Mouse (Mus musculus) forebrain, embryonic 14.5 days (tissue): ENCODE data around the gene Abhd14b. TPM values are rescaled to one million over a fixed set of nuclear protein-coding genes. Genes with fewer than 3 reads are reported as not detected.
A peak's percentile ranks its signal among the peaks of the same experiment; 100 is the strongest.

Source experiments
- ATAC-seq: fragments of 200-750 bp; cut with Nextera tagmentation; 2 replicates; pipeline ENCODE4 v1.8.0; 2017; ENCODE audit warnings: mild to moderate bottlenecking, moderate library complexity
- DNase-seq: peaks from one replicate; pipeline ENCODE4 v3.0.0-alpha.2; 2015; ENCODE audit warnings: low spot score
- H3K27ac ChIP-seq: fragments of 300-500 bp; sonication (generic); 2 replicates; pipeline ENCODE4 v1.5.1; 2014; ENCODE audit warnings: low read depth, mild to moderate bottlenecking, control low read depth, low read length, moderate library complexity
- H3K27me3 ChIP-seq: fragments of 300-500 bp; sonication (generic); replicated peaks from 2 replicates; pipeline ENCODE4 v1.6.1; 2014; ENCODE audit warnings: low read length, control low read depth, mixed read lengths; ENCODE audit not compliant: control insufficient read depth, insufficient read depth
- H3K36me3 ChIP-seq: fragments of 300-500 bp; sonication (generic); 2 replicates; pipeline ENCODE4 v1.6.1; 2014; ENCODE audit warnings: low read length, control low read depth; ENCODE audit not compliant: control insufficient read depth, insufficient read depth
- H3K4me1 ChIP-seq: fragments of 300-500 bp; sonication (generic); 2 replicates; pipeline ENCODE4 v1.6.1; 2014; ENCODE audit warnings: antibody characterized with exemption, low read length, control low read depth; ENCODE audit not compliant: control insufficient read depth, insufficient read depth
- H3K4me2 ChIP-seq: fragments of 300-500 bp; sonication (generic); 2 replicates; pipeline ENCODE4 v1.6.1; 2014; ENCODE audit warnings: mild to moderate bottlenecking, control low read depth, low read length
- H3K4me3 ChIP-seq: fragments of 300-500 bp; sonication (generic); 2 replicates; pipeline ENCODE4 v1.5.1; 2014; ENCODE audit warnings: low read depth, low read length, control low read depth
- H3K9ac ChIP-seq: fragments of 300-500 bp; sonication (generic); 2 replicates; pipeline ENCODE4 v1.6.1; 2014; ENCODE audit warnings: mild to moderate bottlenecking, low read length, control low read depth, moderate library complexity
- H3K9me3 ChIP-seq: fragments of 300-500 bp; sonication (generic); replicated peaks from 2 replicates; pipeline ENCODE4 v1.6.1; 2016; ENCODE audit warnings: low read length, control low read depth, mixed read lengths; ENCODE audit not compliant: control insufficient read depth
- WGBS: fragments of 180-500 bp; shearing (Covaris S2); extraction: QIAGEN DNeasy Blood & Tissue Kit; methylation state at CpG from one replicate; pipeline ENCODE4 v1.1.7; 2014; 5-methylcytosine and 5-hydroxymethylcytosine counted together
- polyA plus RNA-seq: library from polyadenylated mRNA; unstranded; fragments of >200 nt; fragmentation: Nextera tagmentation; extraction: Ambion mirVana; gene quantifications from 2 replicates; pipeline ENCODE4 v1.2.1, GENCODE M21; 2014

The Abhd14b gene
- polyA plus RNA-seq, 1 experiment from 2014 or later, result 5.5 TPM

- no peaks in the 10 kb centered on the region for H3K9me3 ChIP-seq
- 82% methylated on average over 18 of the region's 18 CpGs for WGBS
- H3K4me1 ChIP-seq, result peaks cover 37% of the 10 kb centered on the region
- peaks cover 48% of the 10 kb centered on the region for H3K36me3 ChIP-seq
- ATAC-seq, result no peak
- no peak overlapping the region for H3K4me3 ChIP-seq
- no peak for DNase-seq
- no peak overlapping the region for H3K27ac ChIP-seq
- H3K4me2 ChIP-seq, result no peak overlapping the region
- H3K27me3 ChIP-seq, result no peaks in the 10 kb centered on the region
- no peak overlapping the region; the same call in 1 of the 2 replicates for H3K9ac ChIP-seq
Measured at GRCm38 (mm10) chr9:106460401-106461025, 13.3 kb downstream of the Abhd14b start.

- peaks cover 36% of the 10 kb centered on the region for H3K4me1 ChIP-seq
- H3K27me3 ChIP-seq, result no peaks in the 10 kb centered on the region
- H3K9me3 ChIP-seq, result no peaks in the 10 kb centered on the region
- H3K4me2 ChIP-seq, result no peak overlapping the region
- DNase-seq (no peak), ATAC-seq (no peak)
- peaks cover 48% of the 10 kb centered on the region for H3K36me3 ChIP-seq
- no peak overlapping the region for H3K27ac ChIP-seq
- no peak overlapping the region for H3K9ac ChIP-seq
- no peak overlapping the region for H3K4me3 ChIP-seq
- 91% methylated on average over 9 of the region's 9 CpGs for WGBS
Measured at GRCm38 (mm10) chr9:106461026-106461415, 13.8 kb downstream of the Abhd14b start.

- whole genome bisulfite sequencing, result 86% methylated on average over 16 of the region's 16 CpGs
Measured at GRCm38 (mm10) chr9:106461641-106462429, 14.6 kb downstream of the Abhd14b start.

GRCm38 (mm10) chr9:106462430-106462800 is 15.2 kb downstream of the Abhd14b start:
- Histone ChIP-seq H3K27ac (no peak overlapping the region), H3K9ac (no peak overlapping the region), H3K27me3 (no peaks in the 10 kb centered on the region), H3K4me1 (peaks cover 22% of the 10 kb centered on the region), H3K4me3 (no peak overlapping the region), H3K9me3 (no peaks in the 10 kb centered on the region), H3K36me3 (peaks cover 48% of the 10 kb centered on the region), H3K4me2 (no peak overlapping the region)
- DNase-seq, result no peak
- 92% methylated on average over 12 of the region's 12 CpGs for WGBS
- no peak for ATAC-seq

More at GRCm38 (mm10) chr9:106461641-106462429, 14.6 kb downstream of the Abhd14b start:
- no peak overlapping the region for H3K9ac ChIP-seq
- H3K27me3 ChIP-seq, result no peaks in the 10 kb centered on the region
- no peak for DNase-seq
- H3K9me3 ChIP-seq, result no peaks in the 10 kb centered on the region
- peaks cover 48% of the 10 kb centered on the region for H3K36me3 ChIP-seq
- peaks cover 28% of the 10 kb centered on the region for H3K4me1 ChIP-seq
- no peak for ATAC-seq
- H3K4me3 ChIP-seq, result no peak overlapping the region
- no peak overlapping the region for H3K4me2 ChIP-seq
- no peak overlapping the region for H3K27ac ChIP-seq

- ATAC-seq (no peak), DNase-seq (no peak)
- Histone ChIP-seq H3K4me3 (no peak overlapping the region), H3K4me2 (no peak overlapping the region), H3K27ac (no peak overlapping the region), H3K36me3 (peaks cover 48% of the 10 kb centered on the region), H3K4me1 (peaks cover 14% of the 10 kb centered on the region), H3K9ac (no peak overlapping the region), H3K27me3 (no peaks in the 10 kb centered on the region), H3K9me3 (no peaks in the 10 kb centered on the region)
- 78% methylated on average over 21 of the region's 21 CpGs for WGBS
Measured at GRCm38 (mm10) chr9:106463122-106464063, 16.1 kb downstream of the Abhd14b start.

GRCm38 (mm10) chr9:106464751-106465541 is 17.7 kb downstream of the Abhd14b start:
- WGBS, result under 1% methylated on average over 98 of the region's 99 CpGs
- H3K9ac ChIP-seq, result peak overlapping the region; percentile 86
- H3K27me3 ChIP-seq, result no peaks in the 10 kb centered on the region
- ATAC-seq, result peak; percentile 77
- H3K36me3 ChIP-seq, result peaks cover 45% of the 10 kb centered on the region
- H3K4me2 ChIP-seq, result peak overlapping the region; percentile 96
- peak overlapping the region; percentile 43 for H3K4me3 ChIP-seq
- peak; percentile 84 for DNase-seq
- H3K9me3 ChIP-seq, result no peaks in the 10 kb centered on the region
- peak overlapping the region; percentile 76 for H3K27ac ChIP-seq
- H3K4me1 ChIP-seq, result peaks cover 12% of the 10 kb centered on the region

GRCm38 (mm10) chr9:106465571-106466200 is 18.4 kb downstream of the Abhd14b start, which contains the start of gene Gpr62:
Gene Gpr62 (minus strand): TSS chr9:106465938.
- Histone ChIP-seq H3K4me3 (peak within 1 kb of the TSS; percentile 43), H3K27me3 (no peaks in the 10 kb centered on the region), H3K4me1 (peaks cover 12% of the 10 kb centered on the region), H3K9me3 (no peaks in the 10 kb centered on the region), H3K4me2 (peak within 1 kb of the TSS; percentile 96), H3K9ac (peak within 1 kb of the TSS; percentile 86), H3K27ac (peak within 1 kb of the TSS; percentile 76), H3K36me3 (peaks cover 37% of the 10 kb centered on the region)
- ATAC-seq (peak; percentile 65), DNase-seq (peak; percentile 71)
- WGBS, result 27% methylated on average over 26 of the region's 26 CpGs

- Histone ChIP-seq H3K9ac (no peak overlapping the region), H3K4me3 (no peak overlapping the region), H3K9me3 (no peaks in the 10 kb centered on the region), H3K36me3 (peaks cover 27% of the 10 kb centered on the region), H3K27ac (no peak overlapping the region), H3K4me2 (no peak overlapping the region), H3K4me1 (peaks cover 12% of the 10 kb centered on the region), H3K27me3 (no peaks in the 10 kb centered on the region)
- ATAC-seq (no peak), DNase-seq (no peak)
- 95% methylated on average over 6 of the region's 6 CpGs for WGBS
Measured at GRCm38 (mm10) chr9:106466721-106467120, 19.5 kb downstream of the Abhd14b start.
